Mouse (Mus musculus) brain, embryonic 14.5 days (tissue): ENCODE results near the gene Gstt4. TPM values are rescaled to one million over a fixed set of nuclear protein-coding genes. Genes with fewer than 3 reads are reported as not detected.
A peak's percentile ranks its signal among the peaks of the same experiment; 100 is the strongest.

Experiments used
- DNase-seq: peaks from one replicate; pipeline ENCODE4 v3.0.0-alpha.2; 2011; ENCODE audit warnings: low read depth
- CTCF ChIP-seq: fragments of 200-500 bp; IDR thresholded peaks from 2 replicates; pipeline ENCODE4 v1.5.1; 2012; ENCODE audit warnings: inconsistent platforms, mild to moderate bottlenecking, moderate library complexity, borderline replicate concordance; ENCODE audit not compliant: insufficient read depth, insufficient read length; ENCODE audit errors: extremely low read depth
- POLR2A ChIP-seq: fragments of 200-500 bp; IDR thresholded peaks from 2 replicates; pipeline ENCODE4 v1.6.1; 2012; ENCODE audit warnings: mild to moderate bottlenecking, inconsistent platforms, borderline replicate concordance; ENCODE audit not compliant: poor library complexity, insufficient read depth, insufficient read length, severe bottlenecking; ENCODE audit errors: extremely low read depth
- polyA plus RNA-seq: library from polyadenylated mRNA; depleted of rRNA; stranded (reverse); fragments of >200 nt; gene quantifications from 2 replicates; pipeline ENCODE4 v1.2.3, GENCODE M21; 2012; rRNA removed

The Gstt4 gene
- polyA plus RNA-seq, result not detected in 2 replicates

DNA sequence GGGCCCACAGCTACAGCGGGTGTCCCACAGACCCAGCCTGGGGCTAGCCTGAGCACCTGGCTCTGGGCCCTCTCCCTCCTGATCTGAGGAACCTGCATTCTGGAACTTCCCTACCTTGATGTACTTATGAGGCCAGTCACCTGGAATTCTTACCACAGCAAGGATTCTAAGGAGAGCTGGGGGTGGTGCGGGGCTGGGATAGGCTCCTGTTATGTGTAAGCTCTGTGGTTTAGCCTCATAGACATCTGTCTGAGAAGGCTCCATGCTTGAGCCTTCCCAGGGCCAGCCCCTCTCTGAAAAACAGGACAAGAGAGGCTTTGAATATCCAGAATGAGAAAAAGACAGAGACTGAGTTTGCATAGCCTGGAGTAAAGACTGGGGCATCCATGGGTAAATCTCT, at the start of gene Gstt4:
Gstt4 (minus strand) TSS at position 101 of the 400 bp plus-strand sequence.
- TF ChIP-seq CTCF, result no peak
- TF ChIP-seq POLR2A, result no peak
- no peak for DNase-seq

DNA sequence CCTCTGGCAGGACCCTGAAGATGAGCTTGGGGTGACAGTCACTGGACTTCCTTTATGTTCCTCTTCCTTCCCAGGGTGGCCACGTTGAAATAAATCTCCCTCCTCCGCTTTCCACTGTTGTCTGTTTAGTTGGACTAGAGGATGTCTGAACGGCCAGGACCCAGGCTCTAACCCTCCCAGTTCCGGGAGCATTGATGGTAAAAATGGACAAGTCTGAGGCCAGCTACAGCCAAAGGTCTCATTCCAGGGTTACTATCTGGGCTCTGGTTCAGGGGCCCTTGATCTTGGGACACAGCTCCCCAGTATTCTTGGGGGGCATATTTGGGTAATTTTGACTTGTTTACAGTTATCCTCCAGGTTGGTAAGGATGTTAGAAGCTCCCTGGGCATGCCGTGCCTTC, 39.2 kb upstream of the Gstt4 start:
- DNase-seq, result no peak
- no peak for TF ChIP-seq CTCF
- no peak for TF ChIP-seq POLR2A

DNA sequence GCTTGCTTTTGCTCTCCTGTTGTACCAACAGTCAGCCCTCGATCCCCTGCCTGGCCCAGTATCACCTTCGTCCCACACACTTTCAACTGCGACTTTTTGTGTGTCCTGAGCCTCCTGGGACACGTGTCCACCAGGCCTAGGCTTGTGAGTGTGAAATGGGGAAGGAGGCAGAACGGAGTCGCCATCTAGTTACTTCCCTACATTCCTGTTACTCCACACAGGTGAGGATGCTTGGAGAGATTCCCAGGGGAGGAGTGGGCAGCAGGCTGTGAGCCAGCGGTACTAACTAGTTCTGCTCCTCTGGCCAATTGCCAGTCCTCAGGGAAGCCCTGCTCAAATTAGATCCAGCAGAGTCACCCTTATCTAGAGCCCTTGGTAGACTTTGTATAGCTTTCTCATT, 38.4 kb upstream of the Gstt4 start:
- TF ChIP-seq CTCF (no peak), POLR2A (no peak)
- peak; percentile 63 for DNase-seq

DNA sequence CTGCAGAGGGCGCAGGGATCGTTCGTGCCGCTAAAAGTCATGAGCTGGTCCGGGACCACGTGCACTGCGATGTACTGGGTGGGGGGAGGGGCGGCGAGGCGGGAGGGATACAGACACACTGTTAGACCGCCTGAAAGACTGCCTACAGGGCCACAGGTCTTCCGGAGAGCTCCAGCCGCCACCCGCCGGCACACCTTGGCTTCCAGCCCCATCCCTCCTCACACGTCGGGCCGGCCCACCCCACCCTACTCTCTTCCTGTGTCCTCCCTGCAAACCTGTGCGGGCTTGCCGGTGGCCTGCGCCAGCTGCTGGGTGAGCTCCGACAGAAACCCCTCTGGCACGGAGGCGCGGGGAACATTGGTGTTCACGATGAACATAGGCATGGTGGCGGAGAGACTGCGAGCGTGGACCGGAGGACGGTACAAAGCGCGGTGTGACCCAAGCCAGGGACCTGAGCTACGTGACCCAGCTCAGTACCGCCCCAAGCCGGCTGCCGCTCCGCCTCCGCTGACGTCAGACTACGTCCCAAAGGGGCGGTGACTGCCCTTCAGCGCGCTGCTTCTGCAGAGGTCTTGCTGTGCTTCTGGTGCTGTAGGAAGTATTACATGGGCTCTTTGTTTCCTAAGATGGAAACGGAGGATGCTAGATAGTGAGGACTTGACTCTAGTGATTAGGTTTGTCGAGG, 37.6 kb upstream of the Gstt4 start, which contains the start of gene Mif:
Mif (minus strand) TSS at position 455 of the 685 bp plus-strand sequence.
- TF ChIP-seq POLR2A, result peak; percentile 31; the same call in 1 of the 2 replicates
- DNase-seq, result peak; percentile 97

DNA sequence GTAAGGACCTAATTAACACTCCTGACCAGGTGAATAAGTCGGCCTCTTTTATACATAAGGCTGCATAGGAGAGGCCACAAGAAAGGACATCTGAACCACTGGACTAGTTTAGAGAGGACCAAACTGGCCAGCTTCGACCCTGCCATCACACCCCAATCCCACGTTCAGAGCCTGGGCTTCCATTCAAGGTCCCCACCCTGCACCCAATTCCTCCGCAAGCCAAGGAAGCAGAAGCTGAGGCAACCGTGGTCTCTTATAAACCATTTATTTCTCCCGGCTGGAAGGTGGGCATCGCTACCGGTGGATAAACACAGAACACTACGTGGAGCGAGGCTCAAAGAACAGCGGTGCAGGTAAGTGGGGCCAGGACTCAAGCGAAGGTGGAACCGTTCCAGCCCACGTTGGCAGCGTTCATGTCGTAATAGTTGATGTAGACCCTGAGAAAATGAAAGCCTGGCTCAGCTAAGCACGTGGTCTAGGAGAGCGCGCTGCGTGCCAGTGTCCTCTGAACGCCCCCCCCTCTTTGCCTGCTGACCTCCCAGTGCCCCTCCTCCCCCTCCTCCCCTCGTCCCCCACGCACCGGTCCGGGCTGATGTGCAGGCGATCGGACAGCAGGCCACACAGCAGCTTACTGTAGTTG, 36.9 kb upstream of the Gstt4 start:
- DNase-seq, result peak; percentile 81

DNA sequence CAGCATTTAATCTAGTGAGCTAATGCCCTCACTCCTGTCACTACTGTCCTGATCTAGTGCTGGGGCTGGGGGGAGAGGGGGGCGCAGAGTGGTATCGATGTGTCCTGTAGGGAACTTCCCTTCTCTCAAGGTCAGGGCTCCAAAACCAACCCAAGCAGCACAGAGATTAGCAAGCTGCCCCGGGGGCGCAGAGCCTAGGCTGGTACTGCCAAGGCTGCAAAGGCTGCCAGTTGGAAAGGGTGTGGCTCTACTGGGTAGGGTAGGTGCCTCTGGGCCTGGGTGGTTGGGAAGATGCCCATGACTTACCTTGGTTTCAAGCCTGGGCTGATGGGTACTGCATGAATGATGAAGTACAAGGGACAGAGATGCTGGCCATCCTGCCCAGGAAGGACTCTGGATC, 35.3 kb upstream of the Gstt4 start:
- no peak for DNase-seq
- no peak for TF ChIP-seq POLR2A
- TF ChIP-seq CTCF, result no peak

More for the DNA sequence above, 36.9 kb upstream of the Gstt4 start:
- no peak for TF ChIP-seq CTCF
- no peak for TF ChIP-seq POLR2A

DNA sequence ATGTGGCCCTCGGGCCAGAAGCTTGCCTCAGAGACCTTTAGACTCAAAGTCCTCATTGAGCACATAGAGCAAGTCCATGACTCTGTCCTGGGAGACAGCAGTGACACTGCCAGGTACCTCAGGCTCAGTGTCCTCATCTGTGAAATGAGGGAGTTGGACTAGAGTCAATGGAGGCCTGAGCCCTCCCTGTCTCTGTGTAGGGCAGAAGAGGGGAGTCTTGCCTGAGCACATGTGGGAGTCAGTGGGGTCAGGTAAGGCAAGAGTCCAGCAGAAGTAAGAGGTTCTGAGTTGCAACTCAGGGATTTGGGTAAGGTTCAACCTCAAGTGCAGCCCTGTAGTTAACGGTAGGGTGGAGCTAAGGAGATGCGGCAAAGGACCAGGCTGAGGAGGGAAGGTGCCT, 34.6 kb upstream of the Gstt4 start:
- no peak for DNase-seq
- no peak for TF ChIP-seq POLR2A
- TF ChIP-seq CTCF, result no peak

DNA sequence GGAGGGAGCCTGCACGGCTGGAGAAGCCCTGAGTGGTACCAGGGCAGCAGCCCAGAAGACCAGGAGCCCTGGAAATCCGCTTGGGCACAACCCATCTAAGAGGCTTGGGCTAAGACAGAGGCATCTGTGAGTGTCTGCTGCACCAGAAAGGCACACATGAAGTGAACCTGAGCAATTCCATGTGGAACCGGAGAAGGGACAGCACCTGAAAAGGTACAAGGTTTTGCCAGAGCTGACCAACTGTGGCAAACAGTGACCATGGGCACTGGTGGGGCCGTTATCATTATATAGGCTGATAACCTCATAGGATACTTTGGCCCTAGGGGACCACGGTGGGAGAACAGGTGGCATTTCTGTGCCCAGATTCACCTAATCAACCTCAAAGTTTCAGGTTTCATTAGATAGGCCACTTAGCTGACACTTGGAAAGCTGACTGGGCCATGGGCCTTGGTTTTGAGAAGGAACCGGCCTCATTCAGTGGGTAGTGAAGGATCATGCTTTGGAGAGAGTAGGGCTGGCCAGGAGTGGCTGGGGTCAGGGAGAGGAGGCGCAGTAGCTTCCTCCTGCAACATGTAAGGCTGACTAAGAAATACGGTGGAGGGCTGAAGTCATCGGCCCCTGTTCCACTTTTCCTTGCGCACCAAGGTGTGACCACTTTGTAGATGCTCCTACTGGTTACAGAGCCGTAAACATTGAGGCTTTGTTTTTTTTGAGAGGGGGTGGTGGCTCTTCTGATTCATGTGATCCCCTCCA, 34.0 kb upstream of the Gstt4 start:
- no peak for TF ChIP-seq CTCF
- no peak for TF ChIP-seq POLR2A

DNA sequence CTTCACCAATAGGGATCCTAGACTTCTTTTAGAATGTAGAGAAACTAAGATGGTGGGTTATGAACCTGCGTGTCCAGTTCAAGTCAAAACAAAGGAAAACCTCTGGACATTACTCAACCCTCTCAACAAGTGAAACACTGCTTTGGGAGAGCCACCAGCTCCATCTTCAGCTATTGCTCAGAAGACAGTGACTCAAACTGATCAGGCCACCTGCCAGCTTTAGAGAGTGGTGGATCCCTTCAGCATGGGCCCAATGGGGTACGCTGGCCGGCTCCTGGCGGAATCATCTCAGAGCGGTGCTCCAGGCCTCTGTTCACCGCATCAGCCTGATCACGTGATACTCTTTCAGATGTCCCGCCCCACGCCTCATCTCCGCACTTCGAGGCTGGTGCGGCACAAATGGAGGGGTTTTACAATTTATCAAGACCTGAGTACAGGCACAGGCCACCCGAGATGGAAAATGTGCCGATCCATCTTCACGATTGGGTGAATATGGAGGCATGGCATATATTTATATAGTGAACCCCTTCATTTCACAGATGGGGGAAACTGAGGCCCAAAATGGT, 33.2 kb upstream of the Gstt4 start:
- DNase-seq, result no peak
- TF ChIP-seq CTCF, result no peak
- TF ChIP-seq POLR2A, result no peak

More for the DNA sequence above, 34.0 kb upstream of the Gstt4 start:
- DNase-seq, result no peak

DNA sequence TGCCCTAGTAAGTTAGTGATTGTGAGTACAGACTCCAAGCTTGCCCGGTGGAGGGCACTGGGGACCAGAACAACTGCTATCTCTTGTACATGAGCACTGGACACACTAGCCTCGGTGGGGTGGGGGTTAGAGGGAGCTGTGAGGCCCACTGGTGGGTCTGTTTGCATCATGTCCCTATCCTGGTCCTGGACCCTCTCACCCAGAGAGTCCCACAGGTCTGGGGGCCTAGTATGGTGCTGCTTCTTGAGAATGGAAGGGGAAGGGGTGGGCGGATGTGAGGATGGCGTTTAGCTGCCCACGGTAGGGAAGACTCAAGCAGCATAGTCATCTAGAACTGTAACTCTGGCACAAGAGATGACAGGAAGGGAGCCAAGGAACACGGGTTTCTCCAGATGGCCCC, 32.4 kb upstream of the Gstt4 start:
- DNase-seq, result no peak
- TF ChIP-seq CTCF (no peak), POLR2A (no peak)

DNA sequence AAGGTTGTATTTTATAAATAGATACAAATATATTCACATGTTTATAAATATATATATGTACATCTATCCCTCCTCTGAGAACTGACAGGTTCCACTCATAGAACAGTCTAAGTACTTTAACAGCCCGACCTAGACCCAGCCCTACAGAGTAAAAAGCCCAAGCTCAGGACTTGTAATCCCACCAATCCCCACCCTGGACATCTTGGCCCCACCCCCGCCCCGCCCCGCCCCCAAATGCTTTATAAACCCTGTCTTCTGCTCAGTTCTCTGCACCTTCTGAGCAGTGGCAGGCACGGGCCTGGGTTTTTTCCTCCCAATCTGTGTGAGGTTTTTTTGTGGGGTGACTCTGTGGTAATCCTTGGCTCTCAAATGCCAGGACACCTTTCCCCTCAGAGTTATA, 31.8 kb upstream of the Gstt4 start:
- TF ChIP-seq CTCF (no peak), POLR2A (no peak)
- no peak for DNase-seq
